ENCODE assay signal across 15 mouse cellular contexts in the genomic region with DNA sequence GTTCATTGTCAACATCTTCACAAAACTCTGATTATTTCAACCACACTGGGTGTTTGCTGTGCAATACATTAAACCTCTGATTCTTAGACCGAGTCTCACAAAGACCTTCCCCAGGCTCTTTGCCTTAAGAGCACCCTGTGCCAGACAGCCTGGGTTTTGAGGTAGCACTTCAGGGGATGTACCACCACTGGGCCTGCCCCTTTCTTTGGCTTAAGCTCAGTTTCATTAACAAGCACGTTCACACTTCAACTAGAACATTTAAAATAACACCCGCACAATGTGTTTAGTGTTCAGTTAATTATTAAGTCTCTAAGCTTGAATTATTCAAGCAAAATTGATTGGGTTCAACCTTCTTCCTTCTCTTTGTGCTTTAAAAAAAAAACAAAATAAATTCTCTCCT.
"Had no signal": no experiment of that assay in that cellular context is flagged by ENCODE, and none has a peak within 500 bp of the region (broad histone marks: within the 10 kb centered on the region; RNA-seq: fewer than 3 reads in every experiment).

No protein-coding gene starts in this region.

- H3K27ac ChIP-seq: intestine, embryonic 15.5 days; limb, embryonic 15.5 days; liver, embryonic 12.5 days; macrophage; midbrain, embryonic 15.5 days; neural tube, embryonic 12.5 days; stomach, embryonic 15.5 days had no signal

- H3K4me2 ChIP-seq: intestine, embryonic 15.5 days; limb, embryonic 15.5 days; liver, embryonic 12.5 days; lung, embryonic 14.5 days; midbrain, embryonic 11.5 days; midbrain, embryonic 15.5 days; neural tube, embryonic 12.5 days; stomach, embryonic 15.5 days had no signal

- H3K4me3 ChIP-seq: intestine, embryonic 15.5 days; limb, embryonic 15.5 days; liver, embryonic 12.5 days; megakaryocyte, embryonic 14.5 days; midbrain, embryonic 15.5 days; neural tube, embryonic 12.5 days; stomach, embryonic 15.5 days had no signal

- H3K36me3 ChIP-seq: intestine, embryonic 15.5 days; limb, embryonic 15.5 days; liver, embryonic 12.5 days; midbrain, embryonic 15.5 days; neural tube, embryonic 12.5 days; stomach, embryonic 15.5 days had no signal

- H3K27me3 ChIP-seq: intestine, embryonic 15.5 days; limb, embryonic 15.5 days; midbrain, embryonic 15.5 days; neural tube, embryonic 12.5 days; stomach, embryonic 15.5 days had no signal

- DNase-seq: lung, embryonic 14.5 days; lung, postnatal 10 days; retina, postnatal 1 day; right cerebral cortex, postnatal 4 days; spleen, adult 18-20 months; thymus, postnatal 4 days had no signal

- H3K9me3 ChIP-seq: intestine, embryonic 15.5 days; limb, embryonic 15.5 days; liver, embryonic 12.5 days; megakaryocyte, embryonic 14.5 days; midbrain, embryonic 15.5 days; neural tube, embryonic 12.5 days; stomach, embryonic 15.5 days had no signal

- H3K4me1 ChIP-seq: stomach, embryonic 15.5 days had no signal

- H3K9ac ChIP-seq: intestine, embryonic 15.5 days; limb, embryonic 15.5 days; liver, embryonic 12.5 days; lung, embryonic 14.5 days; midbrain, embryonic 15.5 days; neural tube, embryonic 12.5 days; stomach, embryonic 15.5 days had no signal

- ATAC-seq: intestine, embryonic 15.5 days; liver, embryonic 12.5 days; midbrain, embryonic 15.5 days had no signal
